Mouse (Mus musculus): ENCODE measurements around the gene Phc2. TPM values are rescaled to one million over a fixed set of nuclear protein-coding genes. Genes with fewer than 3 reads are reported as not detected.

Phc2 gene
- polyA plus RNA-seq, 1 experiment from 2014 or later, result 40.7 TPM

DNA sequence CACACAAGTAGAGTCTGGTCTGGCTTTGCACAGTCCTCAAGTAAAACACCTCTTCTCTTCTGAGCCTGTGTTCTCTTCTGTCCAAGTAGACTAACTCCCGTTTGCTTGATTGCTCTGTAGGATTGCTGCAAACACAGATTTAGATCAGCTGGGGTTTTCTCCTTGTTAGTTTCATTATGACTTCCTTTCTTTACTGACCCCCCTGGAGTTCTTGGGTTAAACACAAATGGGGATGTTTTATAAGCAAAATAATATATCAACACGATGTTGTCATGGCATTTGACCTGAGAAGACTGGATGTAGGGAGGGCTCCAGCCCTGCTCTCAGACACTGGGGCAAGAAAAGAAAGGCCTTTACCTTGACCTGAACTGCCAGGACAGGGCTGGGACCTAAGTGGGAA is 35.5 kb upstream of the Phc2 start:
- H3K4me1 ChIP-seq, result peaks cover 26% of the 10 kb centered on the region
- H3K4me2 ChIP-seq, result no peak overlapping the region
- WGBS, result 33% methylated on average over 2 of the region's 2 CpGs
- H3K9ac ChIP-seq, result no peak overlapping the region
- H3K27ac ChIP-seq, result peak overlapping the region; percentile 12; the same call in 1 of the 2 replicates
- H3K36me3 ChIP-seq, result no peaks in the 10 kb centered on the region
- no peaks in the 10 kb centered on the region for H3K9me3 ChIP-seq
- no peak for ATAC-seq (ENCODE audit: insufficient number of reproducible peaks, low FRiP score, low TSS enrichment, low read depth)
- H3K27me3 ChIP-seq, result peaks cover 19% of the 10 kb centered on the region; the same call in 1 of the 2 replicates
- no peak overlapping the region for H3K4me3 ChIP-seq

DNA sequence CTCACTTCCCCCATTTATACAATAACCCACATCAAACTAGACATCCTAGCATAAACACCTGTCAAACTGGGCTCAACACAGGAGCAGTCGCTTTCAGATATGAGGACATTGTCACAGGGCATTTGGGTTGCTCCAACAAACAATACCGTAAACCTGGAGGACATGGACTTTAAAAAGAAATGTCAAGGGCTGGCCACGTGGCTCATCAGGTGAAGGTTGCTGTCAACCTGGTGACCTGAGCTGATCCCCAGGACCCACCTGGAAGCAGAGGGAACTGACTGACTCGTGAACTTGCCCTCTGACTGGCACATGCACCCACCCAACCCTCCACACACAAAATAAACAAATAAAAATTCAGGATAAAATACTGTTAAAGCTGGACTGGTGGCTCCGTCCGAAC is 33.9 kb upstream of the Phc2 start:
- Histone ChIP-seq H3K4me2 (no peak overlapping the region), H3K27ac (no peak overlapping the region), H3K4me3 (no peak overlapping the region), H3K4me1 (peaks cover 26% of the 10 kb centered on the region), H3K36me3 (no peaks in the 10 kb centered on the region), H3K27me3 (peaks cover 19% of the 10 kb centered on the region; the same call in 1 of the 2 replicates), H3K9me3 (no peaks in the 10 kb centered on the region), H3K9ac (no peak overlapping the region)
- no peak for ATAC-seq (ENCODE audit: insufficient number of reproducible peaks, low FRiP score, low TSS enrichment, low read depth)
- 81% methylated on average over 6 of the region's 6 CpGs for WGBS

DNA sequence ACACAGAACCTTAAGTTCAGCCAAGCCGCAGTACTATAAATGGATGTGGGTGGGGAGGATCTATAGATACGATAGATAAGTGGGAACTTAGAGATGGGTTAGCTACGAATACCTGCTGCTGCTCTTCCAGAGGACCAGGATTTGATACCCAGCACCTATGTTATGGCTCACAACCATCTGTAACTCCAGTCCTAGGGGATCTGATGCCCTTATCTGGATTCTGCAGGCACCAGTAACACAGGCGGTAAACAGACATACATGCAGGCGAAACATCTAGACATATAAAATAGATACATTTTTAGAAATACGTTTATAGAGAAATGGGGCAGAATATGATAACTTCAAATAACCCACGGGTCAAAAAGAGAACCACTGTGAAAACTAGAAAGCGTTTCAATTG is 33.4 kb upstream of the Phc2 start:
- 89% methylated on average over 8 of the region's 8 CpGs for WGBS
- Histone ChIP-seq H3K4me1 (peaks cover 26% of the 10 kb centered on the region), H3K4me2 (no peak overlapping the region)

DNA sequence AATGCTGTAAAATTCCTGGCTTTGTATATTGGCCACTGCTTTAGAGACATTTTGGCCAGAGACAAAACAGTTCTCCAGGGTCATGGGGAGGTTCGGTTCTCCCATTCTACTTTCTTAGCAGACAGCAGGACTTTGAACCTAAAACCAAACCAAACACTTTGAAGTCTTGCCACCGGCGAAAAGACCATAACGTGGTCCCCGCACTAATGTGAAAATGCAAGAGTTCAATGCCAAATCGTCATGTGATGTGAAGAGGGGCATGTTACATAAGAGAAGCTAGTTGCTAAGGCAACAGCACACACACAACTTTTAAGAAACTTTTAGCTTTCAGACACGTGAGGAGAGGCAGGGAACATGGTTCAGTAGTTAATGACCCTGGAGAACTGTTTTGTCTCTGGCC is 19.1 kb upstream of the Phc2 start:
- Histone ChIP-seq H3K36me3 (no peaks in the 10 kb centered on the region), H3K9me3 (no peaks in the 10 kb centered on the region), H3K27ac (peak overlapping the region; percentile 12; the same call in 1 of the 2 replicates), H3K4me2 (no peak overlapping the region), H3K27me3 (0 out of 2 replicates have a peak, but pooled peaks cover 3% of the 10 kb centered on the region), H3K4me3 (no peak overlapping the region), H3K9ac (no peak overlapping the region), H3K4me1 (peaks cover 36% of the 10 kb centered on the region)
- WGBS, result 39% methylated on average over 7 of the region's 7 CpGs
- ATAC-seq (ENCODE audit: insufficient number of reproducible peaks, low FRiP score, low TSS enrichment, low read depth), result no peak

More for the DNA sequence above, 33.4 kb upstream of the Phc2 start:
- H3K9me3 ChIP-seq, result no peaks in the 10 kb centered on the region
- H3K27me3 ChIP-seq, result peaks cover 16% of the 10 kb centered on the region; the same call in 1 of the 2 replicates
- no peaks in the 10 kb centered on the region for H3K36me3 ChIP-seq
- no peak for ATAC-seq (ENCODE audit: insufficient number of reproducible peaks, low FRiP score, low TSS enrichment, low read depth)
- no peak overlapping the region for H3K4me3 ChIP-seq
- H3K9ac ChIP-seq, result no peak overlapping the region
- H3K27ac ChIP-seq, result no peak overlapping the region

DNA sequence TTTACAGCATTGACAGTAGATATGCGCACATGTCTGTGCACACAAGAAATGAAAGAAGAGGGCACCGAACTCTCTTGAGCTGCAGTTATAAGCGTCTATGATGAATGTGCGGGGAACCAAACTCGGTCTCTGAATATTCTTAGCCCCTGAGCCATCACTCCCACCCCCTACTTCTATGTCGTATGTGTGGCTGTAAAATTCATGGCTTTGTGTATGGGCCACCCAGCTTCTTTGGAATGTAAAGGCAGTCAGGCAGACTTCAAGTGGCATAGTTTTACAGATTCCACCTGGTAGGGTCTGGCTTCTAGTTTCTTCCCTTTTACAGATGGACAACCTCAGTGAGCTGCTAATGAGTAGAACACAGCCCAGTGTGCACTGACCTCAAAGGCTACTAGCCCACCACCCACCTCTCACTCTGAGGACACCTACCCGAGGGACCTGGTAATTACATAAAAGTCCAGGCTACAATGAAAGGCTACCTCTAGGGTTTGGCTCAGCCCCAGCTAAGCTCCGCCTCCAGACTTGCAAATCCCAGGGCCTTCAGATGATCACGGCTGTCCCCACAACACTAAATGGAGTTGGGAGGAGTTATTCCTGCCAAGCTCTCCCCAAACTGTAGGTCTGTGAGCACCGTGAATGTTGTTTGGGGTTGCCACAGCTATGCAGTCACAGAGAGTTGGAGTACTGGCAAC is 18.5 kb upstream of the Phc2 start:
- Histone ChIP-seq H3K4me3 (no peak overlapping the region), H3K9ac (no peak overlapping the region), H3K9me3 (no peaks in the 10 kb centered on the region), H3K4me2 (no peak overlapping the region), H3K27ac (peak overlapping the region; percentile 33; the same call in 1 of the 2 replicates), H3K27me3 (0 out of 2 replicates have a peak, but pooled peaks cover 3% of the 10 kb centered on the region), H3K36me3 (no peaks in the 10 kb centered on the region), H3K4me1 (peaks cover 36% of the 10 kb centered on the region)
- WGBS, result 34% methylated on average over 10 of the region's 10 CpGs
- peak; percentile 26; the same call in 1 of the 2 replicates for ATAC-seq (ENCODE audit: insufficient number of reproducible peaks, low FRiP score, low TSS enrichment, low read depth)

DNA sequence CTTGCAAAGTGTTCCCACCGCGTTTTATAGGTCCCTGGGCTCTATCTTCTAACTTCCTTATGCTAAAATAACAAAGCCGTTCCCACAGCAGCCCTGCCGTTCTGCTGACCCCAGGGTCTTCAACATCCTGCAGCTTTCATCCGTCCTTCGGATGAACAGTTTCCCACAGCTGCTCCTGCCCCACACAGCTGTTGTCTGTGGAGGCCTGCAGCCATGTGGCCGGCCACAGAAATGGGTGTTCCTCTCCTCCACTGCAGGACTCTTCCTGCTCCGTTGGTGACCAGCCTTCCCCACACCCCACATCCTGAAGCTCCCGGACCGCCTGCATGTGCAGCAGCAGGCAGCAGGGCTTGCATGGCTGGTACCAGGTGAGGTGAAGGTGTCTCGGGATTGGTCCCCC is 17.3 kb upstream of the Phc2 start:
- Histone ChIP-seq H3K9ac (no peak overlapping the region), H3K9me3 (no peaks in the 10 kb centered on the region), H3K4me1 (peaks cover 42% of the 10 kb centered on the region), H3K27ac (peak overlapping the region; percentile 38; the same call in 1 of the 2 replicates), H3K4me3 (no peak overlapping the region), H3K27me3 (0 out of 2 replicates have a peak, but pooled peaks cover 3% of the 10 kb centered on the region), H3K36me3 (no peaks in the 10 kb centered on the region), H3K4me2 (no peak overlapping the region)
- peak; percentile 49; the same call in 1 of the 2 replicates for ATAC-seq (ENCODE audit: insufficient number of reproducible peaks, low FRiP score, low TSS enrichment, low read depth)
- 22% methylated on average over 11 of the region's 11 CpGs for WGBS

DNA sequence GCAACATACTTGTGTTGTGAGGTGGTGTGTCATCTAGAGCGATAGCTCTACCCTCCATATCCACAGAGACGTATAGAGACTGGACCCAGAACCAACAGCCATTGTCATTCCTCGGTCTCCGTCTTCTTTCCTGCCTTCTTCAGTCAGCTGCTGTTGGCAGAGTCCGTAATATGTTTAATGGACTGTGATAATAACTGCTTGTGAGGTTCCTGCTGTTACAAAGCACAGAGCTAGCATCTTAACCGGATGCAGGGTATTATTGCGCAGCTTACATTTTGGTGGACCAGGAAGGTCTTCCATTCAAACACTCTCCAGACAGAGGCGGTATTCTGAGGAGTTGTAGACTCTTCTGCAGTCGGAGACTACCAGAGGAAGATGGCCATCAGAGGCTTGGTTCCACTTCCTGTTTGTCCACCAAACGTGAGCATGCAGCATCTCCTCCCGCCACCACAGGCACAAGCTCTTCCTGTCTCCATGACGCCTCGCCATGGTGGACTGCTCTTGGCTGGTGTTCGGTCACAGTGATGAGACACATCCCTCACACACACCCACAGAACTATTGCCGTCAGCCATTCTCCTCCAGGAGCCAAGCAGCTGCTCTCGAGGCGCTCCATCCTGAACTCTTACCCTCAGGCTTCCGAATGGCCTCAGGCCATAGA is 16.1 kb upstream of the Phc2 start:
- Histone ChIP-seq H3K4me3 (no peak overlapping the region), H3K4me2 (no peak overlapping the region), H3K9me3 (no peaks in the 10 kb centered on the region), H3K9ac (no peak overlapping the region), H3K4me1 (peaks cover 42% of the 10 kb centered on the region), H3K36me3 (no peaks in the 10 kb centered on the region), H3K27ac (no peak overlapping the region), H3K27me3 (0 out of 2 replicates have a peak, but pooled peaks cover 3% of the 10 kb centered on the region)
- WGBS, result 82% methylated on average over 18 of the region's 18 CpGs
- ATAC-seq (ENCODE audit: insufficient number of reproducible peaks, low FRiP score, low TSS enrichment, low read depth), result no peak

DNA sequence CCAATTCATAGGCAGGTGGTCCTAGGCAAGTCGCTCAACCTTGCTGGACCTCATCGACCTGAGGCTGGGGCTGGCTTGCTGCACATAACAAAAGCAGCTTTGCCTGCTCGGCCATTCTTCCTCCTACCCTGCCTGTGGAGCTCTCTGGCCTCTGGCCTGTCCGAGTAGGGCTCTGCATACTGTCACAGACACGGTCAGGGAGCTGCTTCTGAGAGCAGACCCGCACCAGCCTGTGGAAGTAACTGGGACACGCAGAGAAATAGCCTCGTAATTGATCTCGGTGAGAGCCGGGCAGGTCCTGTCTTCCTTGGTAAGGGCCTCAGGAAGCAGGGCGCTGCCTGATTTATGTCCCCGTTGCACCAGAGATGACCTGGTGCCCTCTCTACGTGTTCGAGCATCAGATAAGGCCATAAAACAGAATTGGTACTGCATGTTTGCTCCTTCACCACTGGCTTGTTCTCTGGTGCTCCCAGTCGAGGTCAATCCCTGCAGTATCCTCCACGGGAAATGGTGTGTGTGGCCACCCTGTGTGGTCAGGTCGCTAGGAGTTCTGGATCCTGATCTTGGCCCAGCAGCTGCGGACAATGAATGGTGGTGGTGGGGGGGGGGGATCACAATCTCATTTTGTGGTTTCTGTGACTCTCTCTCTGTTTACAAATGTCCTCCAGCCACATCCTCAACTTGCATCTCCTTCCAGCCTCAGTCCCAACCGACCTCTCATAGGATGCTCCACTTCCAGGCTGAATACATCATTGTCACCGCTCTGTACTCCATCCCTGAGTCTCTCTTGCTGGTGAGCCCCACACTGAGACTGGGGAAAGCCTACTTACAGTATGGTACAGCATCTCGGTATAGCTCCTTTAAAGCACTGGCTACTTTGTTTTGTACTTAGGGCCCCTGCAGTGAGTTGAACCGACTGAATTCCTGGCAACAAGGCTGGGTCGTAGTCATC is 12.5 kb upstream of the Phc2 start:
- 0 out of 2 replicates have a peak, but pooled peaks cover 3% of the 10 kb centered on the region for H3K27me3 ChIP-seq
- peaks cover 20% of the 10 kb centered on the region for H3K4me1 ChIP-seq
- 30% methylated on average over 23 of the region's 23 CpGs for WGBS
- no peak overlapping the region for H3K27ac ChIP-seq
- no peak for ATAC-seq (ENCODE audit: insufficient number of reproducible peaks, low FRiP score, low TSS enrichment, low read depth)
- no peak overlapping the region for H3K4me2 ChIP-seq
- no peak overlapping the region for H3K4me3 ChIP-seq
- no peaks in the 10 kb centered on the region for H3K36me3 ChIP-seq
- no peaks in the 10 kb centered on the region for H3K9me3 ChIP-seq
- no peak overlapping the region for H3K9ac ChIP-seq

DNA sequence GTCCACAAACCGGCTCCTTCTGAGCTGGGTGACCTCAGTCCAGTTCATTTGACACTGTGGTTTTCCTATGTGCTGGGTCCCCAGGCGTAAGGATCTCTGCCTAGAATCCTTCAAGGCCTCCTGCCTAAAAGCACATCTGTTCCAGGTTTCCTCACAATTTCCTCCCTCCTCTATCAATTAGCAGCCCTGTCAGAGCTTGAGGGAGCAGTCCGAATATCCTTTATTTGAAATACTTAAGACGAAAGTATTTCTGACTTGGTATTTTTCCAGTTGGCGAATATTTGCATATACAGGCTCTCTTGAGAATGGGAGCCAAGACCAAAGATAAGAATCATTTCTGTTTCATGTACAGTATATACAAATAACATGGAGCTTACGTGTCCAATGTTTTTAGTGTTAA is 8.6 kb upstream of the Phc2 start:
- no peak overlapping the region for H3K9ac ChIP-seq
- no peaks in the 10 kb centered on the region for H3K27me3 ChIP-seq
- no peaks in the 10 kb centered on the region for H3K36me3 ChIP-seq
- no peak overlapping the region for H3K27ac ChIP-seq
- 39% methylated on average over 6 of the region's 6 CpGs for WGBS
- H3K9me3 ChIP-seq, result no peaks in the 10 kb centered on the region
- no peak overlapping the region for H3K4me2 ChIP-seq
- peaks cover 12% of the 10 kb centered on the region for H3K4me1 ChIP-seq
- no peak for ATAC-seq (ENCODE audit: insufficient number of reproducible peaks, low FRiP score, low TSS enrichment, low read depth)
- no peak overlapping the region for H3K4me3 ChIP-seq

DNA sequence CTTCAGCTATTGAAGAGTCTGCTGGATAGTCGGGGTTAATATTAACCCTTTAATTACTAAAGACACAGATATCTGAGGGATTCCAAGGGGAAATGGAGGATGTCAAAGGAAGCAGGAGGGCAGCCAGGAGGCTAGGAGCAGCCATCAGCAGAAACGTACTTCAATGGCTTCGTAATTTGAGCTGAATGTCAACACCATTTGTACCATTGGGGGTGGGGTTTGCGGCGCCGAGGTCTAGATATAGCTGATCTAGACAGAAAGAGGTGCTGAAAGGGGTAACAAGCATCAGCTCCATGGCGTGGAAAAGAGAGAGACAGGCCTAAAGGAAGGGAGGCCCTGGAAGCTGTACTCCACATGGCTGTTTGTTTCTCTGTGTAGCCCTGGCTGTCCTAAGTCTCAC is 7.7 kb upstream of the Phc2 start:
- no peaks in the 10 kb centered on the region for H3K27me3 ChIP-seq
- H3K4me3 ChIP-seq, result no peak overlapping the region
- no peaks in the 10 kb centered on the region for H3K9me3 ChIP-seq
- H3K9ac ChIP-seq, result no peak overlapping the region
- no peaks in the 10 kb centered on the region for H3K36me3 ChIP-seq
- no peak overlapping the region for H3K4me2 ChIP-seq
- peaks cover 9% of the 10 kb centered on the region for H3K4me1 ChIP-seq
- 28% methylated on average over 7 of the region's 7 CpGs for WGBS
- no peak for ATAC-seq (ENCODE audit: insufficient number of reproducible peaks, low FRiP score, low TSS enrichment, low read depth)
- H3K27ac ChIP-seq, result no peak overlapping the region

DNA sequence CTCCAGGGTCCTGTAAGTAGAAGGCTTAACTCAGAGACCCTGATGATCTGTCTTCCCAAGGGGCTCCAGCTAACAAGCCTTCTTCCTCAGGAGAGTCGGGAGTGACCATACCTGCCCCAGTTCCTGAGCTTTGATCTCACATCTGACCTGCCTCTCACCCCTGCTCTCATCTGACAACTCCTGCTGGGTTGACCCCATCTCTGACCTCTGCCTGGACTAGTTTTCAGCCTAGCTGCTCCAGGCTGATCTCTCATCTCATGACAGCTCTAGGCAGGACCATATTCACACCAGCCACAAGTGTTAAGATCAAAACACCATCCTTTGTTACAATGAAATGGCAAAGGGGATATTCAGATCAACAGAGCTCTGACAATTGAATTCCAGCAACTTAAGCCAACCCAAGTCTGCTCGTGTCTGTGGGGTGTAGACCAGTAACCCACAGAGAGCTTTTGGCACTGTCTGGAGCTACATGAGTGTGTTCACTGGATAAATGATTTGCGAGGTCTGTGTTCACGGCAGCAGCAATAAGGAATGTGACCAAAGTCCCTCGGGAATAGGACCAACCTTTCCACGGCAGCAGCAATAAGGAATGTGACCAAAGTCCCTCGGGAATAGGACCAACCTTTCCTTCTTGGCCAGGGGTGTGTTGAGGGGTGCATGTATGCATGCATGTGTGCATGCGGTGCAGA is 5.8 kb upstream of the Phc2 start:
- H3K4me1 ChIP-seq, result peaks cover 10% of the 10 kb centered on the region
- no peak overlapping the region for H3K4me3 ChIP-seq
- H3K4me2 ChIP-seq, result no peak overlapping the region
- no peak overlapping the region for H3K9ac ChIP-seq
- 29% methylated on average over 8 of the region's 8 CpGs for WGBS
- H3K9me3 ChIP-seq, result no peaks in the 10 kb centered on the region
- no peak overlapping the region for H3K27ac ChIP-seq
- no peak for ATAC-seq (ENCODE audit: insufficient number of reproducible peaks, low FRiP score, low TSS enrichment, low read depth)
- no peaks in the 10 kb centered on the region for H3K36me3 ChIP-seq
- no peaks in the 10 kb centered on the region for H3K27me3 ChIP-seq
